Mouse (Mus musculus) right cerebral cortex, postnatal 10 days (tissue): Measurements from ENCODE around the gene Ect2.
A peak's percentile ranks its signal among the peaks of the same experiment; 100 is the strongest.

ENCODE experiments used
- DNase-seq, 2 experiments: peaks; one replicate each; pipeline ENCODE4 v3.0.0; 2021; ENCODE audit warnings: low spot score in 2 of 2

The Ect2 gene

GRCm38 (mm10) chr3:27153701-27154209 is at the start of gene Ect2:
Ect2 (minus strand) TSS chr3:27153878.
- DNase-seq = peak; percentile 100

DNA sequence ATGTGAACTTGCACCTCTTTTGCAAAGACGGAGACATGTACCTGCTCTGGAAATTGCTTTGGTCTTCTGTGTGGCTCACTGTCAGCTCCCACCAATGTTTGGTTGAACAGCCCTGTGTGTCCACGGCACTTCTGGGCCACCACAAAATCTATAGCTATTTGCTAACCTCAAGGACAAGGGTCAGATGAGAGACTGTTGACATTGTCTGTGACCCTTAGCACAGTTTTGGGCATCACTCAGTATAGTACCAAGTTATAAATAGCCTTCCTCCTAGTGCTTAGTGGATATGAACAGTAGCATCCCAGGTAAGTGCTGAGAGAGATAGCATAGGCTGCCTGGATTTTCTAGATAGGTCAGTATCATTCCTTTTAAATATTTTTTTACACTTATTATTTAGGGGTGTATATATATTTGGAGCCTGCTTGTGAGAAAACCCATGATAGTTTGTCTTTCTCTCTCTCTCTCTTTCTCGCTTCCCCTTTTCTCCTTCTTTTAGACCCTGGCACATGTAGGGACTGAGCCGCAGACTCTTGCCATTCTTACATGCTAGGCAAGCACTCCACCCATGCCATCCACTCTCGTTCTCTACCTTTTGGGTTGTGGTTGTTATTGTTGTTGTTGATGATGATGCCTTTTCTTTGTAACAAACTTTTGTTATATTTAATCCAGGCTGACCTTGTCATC is 48.2 kb upstream of the Ect2 start:
- no peak for DNase-seq

DNA sequence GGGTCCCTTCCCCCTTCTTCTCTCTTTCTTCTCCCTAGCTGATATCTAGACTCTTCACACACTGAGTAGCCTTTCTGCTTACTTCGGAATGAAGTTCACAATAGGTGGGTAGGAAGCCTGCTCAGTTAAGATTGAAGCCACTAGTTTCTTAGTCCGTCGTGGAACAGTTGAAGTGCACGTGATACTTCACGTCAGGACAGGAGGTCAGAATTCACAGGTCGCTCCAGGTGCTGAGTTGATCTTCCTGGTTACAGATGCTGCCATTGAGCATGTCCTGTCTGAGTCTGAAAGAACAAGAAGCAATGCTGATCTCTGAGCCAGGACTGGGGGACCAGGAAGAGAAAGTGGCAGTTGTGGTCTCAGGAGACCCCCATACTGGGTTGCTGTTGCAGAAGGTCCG is 45.4 kb upstream of the Ect2 start:
- no peak for DNase-seq

- no peak for DNase-seq
These were observed 44.1 kb upstream of the Ect2 start for GRCm38 (mm10) chr3:27197816-27198215.

DNA sequence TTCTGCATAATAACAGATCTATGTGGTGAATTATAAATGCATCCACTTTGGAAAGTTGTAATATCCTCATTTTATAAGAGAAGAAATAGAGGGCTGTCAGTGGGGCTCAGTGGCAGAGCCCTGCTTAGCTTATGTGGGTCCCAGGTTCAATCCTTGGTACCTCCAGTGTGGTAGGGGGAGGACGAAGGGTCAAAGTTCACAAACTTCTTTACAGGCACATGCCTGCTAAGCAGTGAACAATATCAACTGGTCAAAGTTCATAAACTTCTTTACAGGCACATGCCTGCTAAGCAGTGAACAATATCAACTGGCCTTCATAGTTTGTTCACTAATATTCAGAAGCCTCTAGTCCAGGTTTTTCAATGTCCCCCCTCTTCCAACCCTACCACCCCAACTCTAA is 42.9 kb upstream of the Ect2 start:
- DNase-seq = no peak

DNA sequence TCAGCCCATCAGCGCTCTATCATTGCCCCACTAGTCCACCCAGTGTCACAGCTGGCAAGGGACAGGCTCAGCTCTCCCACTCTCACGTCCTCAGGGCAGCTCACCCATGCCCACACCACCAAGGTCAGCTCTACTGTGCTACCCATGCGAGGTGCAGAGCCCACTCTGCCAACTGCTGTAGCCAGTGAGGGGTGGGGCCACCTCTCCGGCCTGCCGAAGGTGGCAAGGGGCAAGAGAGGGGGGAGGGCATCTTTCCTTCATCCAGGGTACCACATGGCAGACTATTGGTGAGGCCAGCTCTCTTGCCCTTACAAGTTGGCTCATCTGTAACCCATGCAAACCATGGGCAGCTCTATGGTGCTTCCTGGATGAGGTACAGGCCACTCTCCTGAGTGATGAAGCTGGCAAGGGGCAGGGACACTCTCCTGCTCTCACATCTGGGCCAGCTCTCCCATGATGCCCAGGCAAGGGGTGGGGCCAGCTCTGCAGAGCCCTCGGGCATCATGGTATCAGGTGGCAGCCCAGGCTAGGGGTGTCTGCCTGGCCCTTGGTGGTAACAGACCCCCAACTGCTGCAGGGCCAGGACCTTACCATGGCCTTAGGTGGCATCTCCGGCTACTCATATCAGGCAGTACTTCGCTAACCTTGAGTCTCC is 42.0 kb upstream of the Ect2 start:
- no peak for DNase-seq

DNA sequence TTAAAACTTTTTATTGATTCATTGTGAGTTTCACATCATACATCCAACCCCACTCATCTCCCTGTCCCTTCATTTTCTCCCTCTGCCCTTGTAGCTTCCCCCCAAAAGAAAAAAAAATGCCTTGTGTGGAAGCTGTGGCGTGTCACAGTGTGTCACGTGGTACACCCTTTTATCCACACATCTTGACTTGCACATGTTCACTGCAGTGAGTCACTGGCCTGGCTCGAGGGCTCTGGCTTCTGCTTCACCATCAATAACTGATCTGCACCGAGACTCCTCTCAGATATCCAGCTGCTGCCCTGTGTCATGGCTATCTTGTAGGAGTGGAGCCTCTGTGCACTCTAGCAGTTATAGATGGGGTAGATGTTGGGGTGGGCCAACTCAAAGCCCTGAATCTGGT is 41.5 kb upstream of the Ect2 start:
- no peak for DNase-seq

DNA sequence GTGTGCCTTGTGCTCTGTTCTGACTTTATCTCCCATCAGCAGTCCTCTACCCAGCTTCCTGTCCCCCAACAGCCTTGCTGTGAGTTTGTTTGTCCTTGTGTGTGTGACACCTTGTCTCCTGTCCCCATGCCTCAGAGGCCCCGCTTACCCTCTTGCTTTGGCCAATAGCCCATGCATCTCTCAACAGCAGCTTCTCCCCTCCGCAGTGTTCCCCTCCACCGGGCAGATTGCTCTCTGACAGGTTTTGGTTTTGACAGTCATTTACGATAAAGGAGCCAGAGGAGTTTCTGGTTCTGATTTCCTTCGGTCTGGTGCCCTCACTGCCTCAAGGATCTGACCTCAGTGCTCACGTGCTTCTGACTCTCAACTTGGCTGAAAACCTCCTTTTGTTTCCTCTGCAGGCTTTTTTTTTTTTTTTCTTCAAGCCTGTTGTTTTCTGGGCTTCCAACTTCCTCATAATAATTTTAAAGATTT is 40.2 kb upstream of the Ect2 start:
- no peak for DNase-seq

DNA sequence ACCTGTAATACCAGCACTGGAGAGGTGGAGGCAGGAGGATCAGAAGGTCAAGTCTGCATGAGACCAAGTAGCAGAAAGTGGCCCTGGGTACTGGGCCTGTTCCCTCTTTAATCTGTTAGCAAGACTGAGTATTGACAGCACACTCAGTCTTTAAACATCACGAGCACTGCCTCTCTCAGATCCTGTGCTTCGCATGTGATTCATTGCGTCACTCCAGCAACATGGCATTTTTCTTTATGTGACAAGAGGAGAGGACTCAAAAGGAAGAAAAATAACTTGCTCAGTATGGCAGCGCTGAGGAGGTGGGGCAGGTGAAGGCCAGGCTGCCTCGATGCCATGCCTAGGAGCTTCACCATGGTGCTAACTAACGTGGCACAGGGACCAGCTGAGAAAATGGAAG is 38.2 kb upstream of the Ect2 start:
- no peak for DNase-seq

- no peak for DNase-seq
These were observed 37.2 kb upstream of the Ect2 start for GRCm38 (mm10) chr3:27190865-27191264.

- peak; percentile 92 to 93 for DNase-seq
These were observed 35.9 kb upstream of the Ect2 start for GRCm38 (mm10) chr3:27189320-27190261.

- DNase-seq = no peak
These were observed 34.7 kb upstream of the Ect2 start for GRCm38 (mm10) chr3:27188386-27188785.

- peak; percentile 51 to 62 for DNase-seq
These were observed 30.0 kb upstream of the Ect2 start for GRCm38 (mm10) chr3:27183601-27184175.

DNA sequence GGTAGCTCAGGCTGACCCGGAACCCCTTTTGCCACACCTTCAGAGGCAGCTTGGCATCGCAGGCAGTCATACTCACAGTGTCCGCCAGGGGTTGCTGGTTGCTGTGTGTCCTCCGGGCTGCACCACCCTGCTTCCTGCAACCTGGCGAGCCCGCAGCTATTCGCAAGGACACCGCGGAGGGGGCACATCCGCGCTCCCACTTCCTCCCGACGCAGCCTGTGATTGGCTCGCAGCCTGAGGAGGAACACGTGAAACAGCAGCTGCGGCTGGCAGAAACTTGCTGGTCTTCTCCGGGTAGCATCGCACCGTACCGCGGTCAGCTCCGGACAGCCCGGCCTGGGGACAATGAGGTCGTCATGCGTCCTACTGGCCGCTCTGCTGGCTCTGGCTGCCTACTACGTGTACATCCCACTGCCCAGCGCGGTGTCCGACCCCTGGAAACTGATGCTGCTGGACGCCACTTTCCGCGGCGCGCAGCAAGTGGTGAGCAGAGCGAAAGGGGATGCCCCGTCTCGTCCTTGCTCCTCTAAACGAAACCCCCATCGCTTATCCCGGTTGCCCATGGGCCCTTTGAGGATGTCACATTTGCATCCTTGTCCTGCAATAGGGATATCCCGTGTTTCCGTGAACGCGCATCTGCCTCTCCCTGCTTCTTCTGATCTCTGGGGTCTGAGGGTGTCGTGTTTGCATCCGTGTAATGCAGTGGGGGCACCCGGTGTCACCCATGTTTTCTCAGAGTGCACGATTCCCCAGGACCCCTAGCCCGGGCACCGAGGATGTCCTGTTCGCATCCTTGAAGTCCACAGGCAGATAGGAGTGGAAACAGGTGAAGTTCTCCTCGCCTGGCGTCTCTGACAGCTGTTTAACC is 29.3 kb upstream of the Ect2 start, which contains the start of gene Nceh1:
Gene Nceh1, plus strand, starts transcription at position 233 of the 868 bp plus-strand sequence.
- DNase-seq = peak; percentile 97

- DNase-seq = no peak
These were observed 26.0 kb upstream of the Ect2 start for GRCm38 (mm10) chr3:27179711-27180110.

- no peak for DNase-seq
These were observed 16.6 kb upstream of the Ect2 start for GRCm38 (mm10) chr3:27170257-27170656.

GRCm38 (mm10) chr3:27165481-27166065 is 11.9 kb upstream of the Ect2 start:
- DNase-seq = no peak

GRCm38 (mm10) chr3:27162410-27162804 is 8.7 kb upstream of the Ect2 start:
- no peak for DNase-seq

DNA sequence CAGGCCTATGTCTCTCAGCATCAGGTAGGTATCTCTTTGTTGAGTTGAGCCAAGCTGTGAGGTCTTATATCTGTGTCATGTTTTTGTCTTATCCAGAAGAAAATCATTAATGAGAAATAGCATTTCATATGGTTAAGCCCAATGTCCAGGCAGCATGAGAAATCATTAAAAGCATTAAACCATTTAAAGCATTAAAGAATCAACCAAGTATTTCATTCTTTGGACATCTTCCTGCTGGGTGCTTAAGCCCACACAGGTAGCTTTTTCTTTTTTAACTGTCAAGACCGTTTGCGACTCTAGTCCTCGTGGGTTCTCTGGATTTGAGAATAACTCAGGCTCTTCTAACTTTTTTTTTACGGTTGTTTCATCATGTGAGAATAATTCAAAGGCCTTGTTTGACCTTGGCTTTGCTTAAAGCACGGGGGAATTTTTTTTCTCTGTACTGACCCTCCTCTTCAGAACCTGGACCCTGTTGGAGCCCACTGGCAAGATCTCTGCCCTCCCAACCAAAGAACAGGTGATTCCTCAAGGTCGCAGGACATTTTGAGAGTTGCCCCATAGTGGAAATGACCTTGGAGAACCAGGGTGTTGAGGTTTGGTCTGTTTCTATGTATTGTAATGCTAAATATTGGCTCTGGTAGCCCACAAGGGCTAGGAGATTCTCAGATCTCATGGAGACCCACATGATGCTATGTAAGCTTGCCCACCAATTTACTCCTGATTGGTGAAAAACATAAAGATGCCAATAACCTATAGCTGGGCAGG is 8.1 kb upstream of the Ect2 start:
- no peak for DNase-seq

DNA sequence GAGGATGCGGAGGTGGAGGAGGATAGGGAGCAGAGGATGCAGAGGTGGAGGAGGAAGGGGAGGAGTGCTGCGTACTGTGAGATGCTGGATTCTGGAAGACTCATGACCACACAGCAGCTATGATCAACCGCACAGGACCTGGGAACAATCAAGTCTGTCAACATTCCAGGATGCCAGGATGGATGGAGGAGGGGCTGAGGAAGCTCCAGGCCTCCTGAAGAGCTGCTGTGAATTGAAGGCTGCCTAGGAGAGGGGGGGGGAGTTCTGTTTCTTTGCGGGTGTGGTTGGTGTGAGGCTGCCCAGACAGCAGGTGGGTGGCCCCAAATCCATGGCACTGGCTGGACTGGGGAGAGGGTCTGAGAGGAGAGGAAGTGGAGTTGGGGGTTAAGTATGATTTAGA is 5.2 kb upstream of the Ect2 start:
- no peak for DNase-seq
